Comparison of ENCODE assay signal across 14 mouse cellular contexts in genomic region chr10:105200092-105200491, GRCm38 (mm10).
DNase-seq lines count a peak whose midpoint lies in the region; ATAC-seq and TF ChIP-seq lines count a peak whose summit lies in the region.
"Had no signal": no experiment of that assay in that cellular context is flagged by ENCODE, and none has a peak within 500 bp of the region (broad histone marks: within the 10 kb centered on the region; RNA-seq: fewer than 3 reads in every experiment).

No protein-coding gene starts in this region.

- H3K4me1 ChIP-seq in hindbrain, embryonic 12.5 days: peaks cover 9% of the 10 kb centered on the region
- H3K4me1 ChIP-seq in midbrain, embryonic 15.5 days: peaks cover 9% of the 10 kb centered on the region
- H3K4me1 ChIP-seq: limb, embryonic 13.5 days had no signal

- ATAC-seq in hindbrain, embryonic 12.5 days (ENCODE audit: low FRiP score): peak; percentile 92
- peak; percentile 62 for ATAC-seq in midbrain, embryonic 15.5 days (replicated peaks)
- ATAC-seq: inflammation-experienced regulatory T-cells, adult 6 months; liver, postnatal 0 days had no signal

- intact Hi-C loops in gastrocnemius, adult 2 months (cut with DNase I): no loop called here

- H3K4me3 ChIP-seq in hindbrain, embryonic 12.5 days: no peak overlapping the region
- no peak overlapping the region for H3K4me3 ChIP-seq in midbrain, embryonic 15.5 days
- no peak overlapping the region for H3K4me3 ChIP-seq in gastrocnemius, adult 2 months
- H3K4me3 ChIP-seq: limb, embryonic 13.5 days had no signal

- no peaks in the 10 kb centered on the region for H3K36me3 ChIP-seq in hindbrain, embryonic 12.5 days
- H3K36me3 ChIP-seq in midbrain, embryonic 15.5 days (replicated peaks): no peaks in the 10 kb centered on the region
- H3K36me3 ChIP-seq: limb, embryonic 13.5 days had no signal

- no peak overlapping the region for H3K4me2 ChIP-seq in hindbrain, embryonic 12.5 days (replicated peaks)
- H3K4me2 ChIP-seq in midbrain, embryonic 15.5 days: no peak overlapping the region
- H3K4me2 ChIP-seq: limb, embryonic 13.5 days had no signal

- no peaks in the 10 kb centered on the region for H3K9me3 ChIP-seq in hindbrain, embryonic 12.5 days (replicated peaks)
- H3K9me3 ChIP-seq in midbrain, embryonic 15.5 days: no peaks in the 10 kb centered on the region
- H3K9me3 ChIP-seq: limb, embryonic 13.5 days had no signal

- H3K27ac ChIP-seq in hindbrain, embryonic 12.5 days: peak overlapping the region; percentile 49
- no peak overlapping the region for H3K27ac ChIP-seq in midbrain, embryonic 15.5 days
- H3K27ac ChIP-seq in gastrocnemius, adult 2 months: no peak overlapping the region
- H3K27ac ChIP-seq: limb, embryonic 13.5 days; macrophage had no signal

- WGBS in hindbrain, embryonic 12.5 days: 20% methylated on average over 4 of the region's 4 CpGs
- 14% methylated on average over 4 of the region's 4 CpGs for WGBS in midbrain, embryonic 15.5 days

- H3K9ac ChIP-seq in hindbrain, embryonic 12.5 days: no peak overlapping the region
- no peak overlapping the region for H3K9ac ChIP-seq in midbrain, embryonic 15.5 days
- H3K9ac ChIP-seq: limb, embryonic 13.5 days; liver, postnatal 0 days had no signal

- DNase-seq in 416B (ENCODE audit: low read depth): peak; percentile 49
- DNase-seq in embryo, embryonic 11 days: peak; percentile 49
- DNase-seq in left cerebral cortex, adult 18-20 months (ENCODE audit: low spot score in 2 of 2): no peak
- DNase-seq in layer of hippocampus, adult 9-11 months: no peak
- DNase-seq in gastrocnemius, adult 2 months: no peak
- no peak for DNase-seq in cerebellum, adult 18-20 months
- DNase-seq: gastrocnemius, postnatal 25 days; kidney, postnatal 10 days; liver, postnatal 0 days had no signal

- TF ChIP-seq CTCF in gastrocnemius, adult 2 months (IDR thresholded peaks at IDR 0.05): no peak

- no peaks in the 10 kb centered on the region for H3K27me3 ChIP-seq in hindbrain, embryonic 12.5 days
- H3K27me3 ChIP-seq in midbrain, embryonic 15.5 days (replicated peaks): no peaks in the 10 kb centered on the region
- H3K27me3 ChIP-seq: limb, embryonic 13.5 days had no signal

Comparison
In these comparisons a context has a peak if more than half of its experiments do, and no peak if none do; other contexts are left out.
1. DNase-seq: peak in 416B (single experiment) and embryo, embryonic 11 days (single experiment); none in left cerebral cortex, adult 18-20 months (0 of 2), layer of hippocampus, adult 9-11 months (single experiment), gastrocnemius, adult 2 months (single experiment) and cerebellum, adult 18-20 months (0 of 2).